Mouse (Mus musculus): ENCODE data around the gene Kl. TPM values are rescaled to one million over a fixed set of nuclear protein-coding genes. Genes with fewer than 3 reads are reported as not detected.

Kl gene
- total RNA-seq, 1 experiment from 2014 or later: not detected

DNA sequence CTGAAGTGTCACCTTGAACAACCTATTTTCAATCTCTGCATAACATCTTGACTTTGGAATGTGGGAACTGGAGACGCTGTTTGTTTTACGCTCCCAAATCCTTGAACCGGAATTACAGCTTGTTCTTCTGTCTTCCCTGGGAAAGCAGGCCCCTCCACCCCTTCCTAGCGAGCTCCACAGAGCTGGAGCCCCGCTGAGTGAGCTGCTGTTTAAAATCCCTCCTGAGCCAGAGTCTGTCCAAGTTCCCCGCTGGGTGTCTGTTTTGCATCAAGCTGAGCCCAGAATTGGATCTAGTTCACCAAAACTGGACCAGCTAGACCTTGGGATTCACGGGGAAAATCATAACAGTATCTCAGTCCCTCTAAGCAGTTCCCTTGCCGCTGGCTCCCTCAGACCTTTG lies 71.1 kb downstream of the Kl start:
- ATAC-seq (replicated peaks; ENCODE audit: low read depth, poor library complexity, severe bottlenecking): no peak

DNA sequence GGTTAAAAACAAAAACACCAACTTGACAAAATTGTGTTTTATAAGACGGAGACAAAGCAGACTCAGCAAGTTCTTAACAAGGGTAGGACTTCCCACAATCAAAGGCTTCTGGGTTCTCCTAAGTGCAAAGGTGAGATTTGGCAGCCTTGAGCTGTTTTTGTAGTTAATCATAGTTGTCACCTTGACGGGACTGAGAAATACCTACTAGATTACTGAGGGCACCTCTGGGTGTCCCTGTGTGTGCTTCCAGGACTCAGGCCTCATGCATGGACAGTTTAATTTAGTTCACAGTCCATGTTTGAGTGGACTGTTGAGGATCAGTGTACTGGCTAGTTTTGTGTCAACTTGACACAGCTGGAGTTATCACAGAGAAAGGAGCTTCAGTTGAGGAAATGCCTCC lies 72.1 kb downstream of the Kl start:
- ATAC-seq (replicated peaks; ENCODE audit: low read depth, poor library complexity, severe bottlenecking): no peak

DNA sequence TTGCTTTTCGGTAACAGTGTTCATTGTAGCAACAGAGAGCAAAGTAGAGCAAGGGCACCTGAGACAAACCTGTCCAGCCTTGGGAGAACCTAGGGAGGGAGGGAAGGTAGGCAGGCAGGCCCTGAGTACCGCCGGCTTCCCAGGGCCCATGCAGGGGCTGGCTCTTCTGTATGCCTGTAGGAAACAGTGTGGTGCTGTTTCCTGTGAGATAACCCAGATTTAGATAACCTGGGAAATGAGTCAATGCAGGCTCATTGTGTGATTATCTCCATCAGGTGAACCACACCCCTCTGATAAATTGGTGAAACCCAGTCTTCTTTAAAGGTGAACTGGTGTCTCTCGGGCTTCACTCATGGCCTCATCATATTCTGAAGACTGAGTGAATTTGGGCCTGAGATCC lies 73.7 kb downstream of the Kl start:
- ATAC-seq (replicated peaks; ENCODE audit: low read depth, poor library complexity, severe bottlenecking): no peak

DNA sequence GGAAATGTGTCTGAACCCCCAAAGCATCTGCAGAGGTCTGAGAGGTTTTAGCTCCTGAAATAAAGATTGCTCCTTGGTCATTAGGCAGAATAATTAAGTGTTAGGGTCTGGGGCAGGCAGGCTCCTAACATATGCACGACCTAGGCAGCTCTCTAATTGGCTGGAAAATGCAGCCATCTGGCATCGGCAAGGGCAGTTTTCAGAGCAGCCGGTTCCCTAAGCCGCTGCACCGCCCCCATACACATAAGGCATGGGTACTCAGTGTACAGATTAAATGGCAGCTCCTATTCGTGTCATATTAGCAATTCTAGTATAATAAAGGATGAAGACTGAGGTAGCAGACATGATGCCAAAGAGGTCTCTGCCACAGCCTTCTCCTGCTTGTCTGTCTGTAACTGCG lies 74.8 kb downstream of the Kl start:
- no peak for ATAC-seq (replicated peaks; ENCODE audit: low read depth, poor library complexity, severe bottlenecking)

DNA sequence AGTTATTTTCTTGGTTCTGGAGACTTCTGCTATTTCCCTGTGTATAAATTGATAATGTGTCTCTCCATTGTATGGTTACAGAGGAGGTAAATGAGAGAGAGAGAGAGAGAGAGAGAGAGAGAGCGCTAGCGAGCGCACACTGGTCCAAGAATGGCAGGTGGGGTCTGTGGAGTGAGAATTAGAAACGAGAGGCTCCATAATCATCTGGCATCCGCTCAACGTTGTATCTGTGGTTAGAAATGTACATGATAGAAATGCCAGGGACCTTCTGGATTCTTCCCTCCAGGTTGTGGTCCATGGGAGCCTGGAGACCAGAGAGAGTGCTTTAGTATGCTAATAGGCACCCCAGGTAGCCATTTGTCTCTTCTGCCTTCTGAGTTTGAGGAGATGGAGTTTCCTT lies 76.5 kb downstream of the Kl start:
- ATAC-seq (replicated peaks; ENCODE audit: low read depth, poor library complexity, severe bottlenecking): no peak

DNA sequence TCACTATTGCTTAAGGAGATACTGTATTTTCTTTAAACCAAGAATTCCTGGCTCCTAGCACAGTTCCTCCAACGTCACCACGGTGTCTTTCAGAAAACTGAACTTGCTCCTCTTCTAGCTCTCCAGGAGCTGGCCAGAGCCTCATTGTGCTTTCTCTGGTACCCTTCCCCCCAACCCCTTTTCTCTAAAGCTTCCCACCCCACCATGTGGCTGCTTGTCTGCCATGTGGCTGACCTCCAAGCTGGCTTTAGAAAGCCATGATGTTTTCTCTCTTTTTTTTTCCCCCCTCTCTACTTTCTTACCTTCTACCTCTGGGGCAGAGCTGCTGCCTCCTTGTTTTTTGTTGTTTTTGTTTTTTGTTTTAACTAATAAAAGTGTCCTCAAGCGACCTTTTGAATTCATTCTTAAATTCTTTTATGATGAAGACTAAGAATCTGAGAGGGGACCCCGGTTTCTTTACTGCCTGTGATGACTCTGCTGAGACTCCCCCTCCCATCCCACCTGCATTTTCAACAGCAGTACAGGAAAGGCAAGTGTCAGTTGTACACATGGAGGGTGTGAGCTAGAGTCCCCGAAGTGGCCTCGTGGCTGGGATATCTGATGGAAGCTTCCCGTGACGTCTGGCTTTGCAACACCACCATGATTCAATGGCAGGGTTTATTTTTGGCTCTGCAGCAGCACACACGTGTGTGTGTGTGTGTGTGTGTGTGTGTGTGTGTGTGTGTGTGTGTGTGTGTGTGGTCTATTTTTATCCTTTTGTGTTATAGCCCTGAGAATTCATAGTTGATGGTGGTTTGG lies 82.5 kb downstream of the Kl start:
- ATAC-seq (replicated peaks; ENCODE audit: low read depth, poor library complexity, severe bottlenecking): no peak

DNA sequence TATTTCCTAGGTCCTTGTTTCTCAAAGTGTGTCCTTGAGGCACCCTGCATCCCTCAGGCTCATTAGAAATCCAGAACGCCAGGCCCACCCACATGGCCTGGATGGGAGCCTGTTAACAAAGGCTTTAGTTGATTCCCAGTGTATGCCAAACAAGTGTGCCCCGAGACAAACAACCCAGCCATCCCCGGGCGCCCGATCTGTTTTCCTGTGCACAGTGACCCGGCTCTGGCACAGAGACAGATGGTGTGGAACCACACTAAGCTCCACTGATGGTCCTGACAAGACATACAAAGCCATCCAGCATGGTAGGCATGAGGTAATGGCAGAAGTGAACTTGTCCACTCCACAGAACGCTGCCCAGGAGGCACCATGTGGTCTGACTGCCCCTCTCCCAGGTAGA lies 85.5 kb downstream of the Kl start:
- no peak for ATAC-seq (replicated peaks; ENCODE audit: low read depth, poor library complexity, severe bottlenecking)

DNA sequence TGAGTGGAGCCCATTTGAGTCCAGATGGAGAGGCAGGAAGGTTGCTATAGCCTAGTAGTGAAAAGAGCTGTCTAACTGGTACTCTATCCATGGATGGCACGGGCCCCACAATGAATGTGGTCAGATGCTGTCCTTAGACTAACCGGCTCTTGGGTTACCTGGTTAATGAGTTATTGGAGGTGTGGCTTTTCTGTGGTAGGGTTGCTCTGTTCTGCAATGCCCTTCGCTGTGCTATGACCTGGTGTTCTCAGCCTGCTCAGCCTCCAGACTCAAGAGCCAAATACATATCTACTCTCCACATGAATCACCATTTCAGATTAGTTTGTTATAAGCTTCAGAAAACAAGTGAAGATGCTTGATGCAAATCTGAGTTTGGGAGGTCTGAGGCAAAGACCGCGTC lies 90.5 kb downstream of the Kl start:
- no peak for ATAC-seq (replicated peaks; ENCODE audit: low read depth, poor library complexity, severe bottlenecking)

Data from common myeloid progenitor, adult 5-6 weeks (primary cell).